Mouse (Mus musculus) E14TG2a.4 (cell line): ENCODE measurements around the gene Nmrk1.

Experiments used
- CTCF ChIP-seq: conservative IDR thresholded peaks from 2 replicates; pipeline ENCODE4 v1.5.1; 2014; ENCODE audit warnings: low read length
- NANOG ChIP-seq: IDR thresholded peaks from 2 replicates; pipeline ENCODE4 v1.6.1; 2014; ENCODE audit warnings: borderline replicate concordance, low read length, mixed read lengths

- TF ChIP-seq CTCF (no peak), NANOG (no peak)
These were observed 60.4 kb downstream of the Nmrk1 start for GRCm38 (mm10) chr19:18692176-18692575.
